Mouse (Mus musculus) limb, embryonic 14.5 days (tissue): ENCODE data around the gene Gmfg. TPM values are rescaled to one million over a fixed set of nuclear protein-coding genes. Genes with fewer than 3 reads are reported as not detected.
A peak's percentile ranks its signal among the peaks of the same experiment; 100 is the strongest.

Source experiments
- ATAC-seq: fragments of 200-750 bp; cut with Nextera tagmentation; 2 replicates; pipeline ENCODE4 v1.8.0; 2017; ENCODE audit warnings: low read depth, moderate number of reproducible peaks, moderate TSS enrichment; ENCODE audit not compliant: low FRiP score
- DNase-seq: peaks from one replicate; pipeline ENCODE4 v3.0.0-alpha.2; 2015; ENCODE audit warnings: low spot score
- H3K27ac ChIP-seq: fragments of 300-500 bp; sonication (generic); replicated peaks from 2 replicates; pipeline ENCODE4 v1.5.1; 2014; ENCODE audit warnings: low read depth, mild to moderate bottlenecking, low read length, moderate library complexity, mixed read lengths
- H3K27me3 ChIP-seq: fragments of 300-500 bp; sonication (generic); 2 replicates; pipeline ENCODE4 v1.6.1; 2014; ENCODE audit warnings: low read length, mixed read lengths; ENCODE audit not compliant: control insufficient read depth, insufficient read depth
- H3K36me3 ChIP-seq: fragments of 300-500 bp; sonication (generic); 2 replicates; pipeline ENCODE4 v1.6.1; 2014; ENCODE audit warnings: mild to moderate bottlenecking, low read length, moderate library complexity, mixed read lengths; ENCODE audit not compliant: control insufficient read depth, insufficient read depth
- H3K4me1 ChIP-seq: fragments of 300-500 bp; sonication (generic); 2 replicates; pipeline ENCODE4 v1.6.1; 2014; ENCODE audit warnings: antibody characterized with exemption, low read length, mixed read lengths; ENCODE audit not compliant: control insufficient read depth, insufficient read depth
- H3K4me2 ChIP-seq: fragments of 300-500 bp; sonication (generic); replicated peaks from 2 replicates; pipeline ENCODE4 v1.6.1; 2014; ENCODE audit warnings: low read depth, mild to moderate bottlenecking, low read length, moderate library complexity; ENCODE audit not compliant: severe bottlenecking
- H3K4me3 ChIP-seq: fragments of 300-500 bp; sonication (generic); replicated peaks from 2 replicates; pipeline ENCODE4 v1.5.1; 2014; ENCODE audit warnings: low read length
- H3K9ac ChIP-seq: fragments of 300-500 bp; sonication (generic); 2 replicates; pipeline ENCODE4 v1.6.1; 2014; ENCODE audit warnings: mild to moderate bottlenecking, low read depth, low read length, moderate library complexity; ENCODE audit not compliant: severe bottlenecking
- H3K9me3 ChIP-seq: fragments of 300-500 bp; sonication (generic); 2 replicates; pipeline ENCODE4 v1.6.1; 2016; ENCODE audit warnings: low read length; ENCODE audit not compliant: control insufficient read depth
- POLR2A ChIP-seq: fragments of 200-500 bp; IDR thresholded peaks from 2 replicates; pipeline ENCODE4 v1.8.0; 2012; ENCODE audit warnings: inconsistent platforms, mild to moderate bottlenecking, moderate library complexity, borderline replicate concordance; ENCODE audit not compliant: insufficient read depth, insufficient read length; ENCODE audit errors: extremely low read depth
- WGBS: fragments of 180-500 bp; shearing (Covaris S2); extraction: QIAGEN DNeasy Blood & Tissue Kit; methylation state at CpG from one replicate; pipeline ENCODE4 v1.1.7; 2014; 5-methylcytosine and 5-hydroxymethylcytosine counted together
- polyA plus RNA-seq, 2 experiments: library from polyadenylated mRNA; depleted of rRNA in 1 of 2; stranded (reverse) in 1 of 2; unstranded in 1 of 2; fragments of >200 nt; fragmentation: Nextera tagmentation in 1 of 2; extraction: Ambion mirVana in 1 of 2; gene quantifications; 2 replicates each; pipeline versions ENCODE4 v1.2.1 to v1.2.3; 2012 to 2014

The Gmfg gene
- polyA plus RNA-seq (2012; rRNA removed) (7.0 and 12.7 TPM in 2 replicates), polyA plus RNA-seq (2014; fragmentation: Nextera tagmentation; extraction: Ambion mirVana) (15.7 and 19.4 TPM in 2 replicates)

DNA sequence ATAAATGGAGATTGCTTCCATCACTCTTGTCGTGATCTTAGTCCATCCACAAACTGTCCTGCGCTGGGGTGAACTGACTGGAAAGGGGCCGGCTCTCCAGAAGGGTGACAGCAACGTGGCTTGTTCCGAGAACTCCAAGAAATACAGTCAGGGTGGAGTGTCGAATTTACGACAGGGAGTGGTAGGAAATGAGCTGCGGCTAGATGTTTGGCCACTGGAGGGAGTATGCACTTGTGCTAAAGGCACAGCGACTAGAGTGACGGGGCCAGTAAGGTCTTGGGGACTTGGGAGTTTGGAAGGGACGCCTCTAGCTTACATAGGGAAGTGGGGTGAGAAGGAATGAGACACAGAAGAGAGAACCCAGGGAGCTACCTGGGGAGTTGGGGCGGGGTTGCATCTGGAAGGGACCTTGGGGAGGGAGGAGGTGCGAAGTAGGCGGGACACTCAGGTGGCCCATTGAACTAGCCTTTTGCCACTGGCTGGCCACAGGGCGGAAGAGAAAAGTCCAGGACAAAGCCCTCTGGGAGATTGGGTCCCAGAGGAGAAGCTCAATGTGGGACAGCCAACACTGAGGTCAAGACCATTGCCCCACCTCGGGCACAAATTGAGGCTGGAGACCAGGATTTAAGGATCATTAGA is at the start of gene Gmfg:
Gene Gmfg (plus strand): TSS at position 516 of the 639 bp plus-strand sequence.
- ATAC-seq (peak; percentile 32), DNase-seq (peak; percentile 88)
- Histone ChIP-seq H3K4me1 (peaks cover 22% of the 10 kb centered on the region), H3K27ac (peak within 1 kb of the TSS; percentile 67; the same call in 1 of the 2 replicates), H3K4me3 (peak within 1 kb of the TSS; percentile 94), H3K36me3 (peaks cover 5% of the 10 kb centered on the region; the same call in 1 of the 2 replicates), H3K9me3 (no peaks in the 10 kb centered on the region), H3K4me2 (peak within 1 kb of the TSS; percentile 67), H3K27me3 (no peaks in the 10 kb centered on the region), H3K9ac (peak within 1 kb of the TSS; percentile 57)
- no peak for TF ChIP-seq POLR2A
- 2% methylated on average over 16 of the region's 16 CpGs for WGBS

DNA sequence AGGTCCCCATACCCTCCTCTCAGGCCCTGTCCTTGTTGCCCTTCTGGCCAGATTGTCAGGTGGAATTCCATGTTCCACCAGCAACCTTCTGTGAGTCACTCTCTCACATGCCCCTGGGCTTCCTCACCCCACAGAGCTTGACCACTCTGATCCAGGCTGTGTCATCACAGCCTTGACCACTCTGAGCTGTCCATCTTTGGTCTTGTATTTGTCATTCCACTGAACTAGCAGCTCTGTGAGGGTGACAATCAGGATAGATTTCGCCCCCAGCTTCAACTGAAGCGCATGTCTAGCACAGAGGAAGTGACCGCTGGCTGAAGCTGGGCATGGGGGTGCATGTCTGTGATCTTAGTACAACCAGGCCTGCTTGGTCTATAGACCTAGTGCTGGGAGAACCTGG is 46.9 kb upstream of the Gmfg start:
- Histone ChIP-seq H3K9me3 (no peaks in the 10 kb centered on the region), H3K36me3 (peaks cover 43% of the 10 kb centered on the region), H3K27ac (no peak overlapping the region), H3K9ac (no peak overlapping the region), H3K27me3 (no peaks in the 10 kb centered on the region), H3K4me1 (peaks cover 8% of the 10 kb centered on the region), H3K4me3 (no peak overlapping the region), H3K4me2 (no peak overlapping the region)
- ATAC-seq (no peak), DNase-seq (no peak)
- WGBS = 99% methylated on average over 3 of the region's 3 CpGs
- TF ChIP-seq POLR2A = no peak

DNA sequence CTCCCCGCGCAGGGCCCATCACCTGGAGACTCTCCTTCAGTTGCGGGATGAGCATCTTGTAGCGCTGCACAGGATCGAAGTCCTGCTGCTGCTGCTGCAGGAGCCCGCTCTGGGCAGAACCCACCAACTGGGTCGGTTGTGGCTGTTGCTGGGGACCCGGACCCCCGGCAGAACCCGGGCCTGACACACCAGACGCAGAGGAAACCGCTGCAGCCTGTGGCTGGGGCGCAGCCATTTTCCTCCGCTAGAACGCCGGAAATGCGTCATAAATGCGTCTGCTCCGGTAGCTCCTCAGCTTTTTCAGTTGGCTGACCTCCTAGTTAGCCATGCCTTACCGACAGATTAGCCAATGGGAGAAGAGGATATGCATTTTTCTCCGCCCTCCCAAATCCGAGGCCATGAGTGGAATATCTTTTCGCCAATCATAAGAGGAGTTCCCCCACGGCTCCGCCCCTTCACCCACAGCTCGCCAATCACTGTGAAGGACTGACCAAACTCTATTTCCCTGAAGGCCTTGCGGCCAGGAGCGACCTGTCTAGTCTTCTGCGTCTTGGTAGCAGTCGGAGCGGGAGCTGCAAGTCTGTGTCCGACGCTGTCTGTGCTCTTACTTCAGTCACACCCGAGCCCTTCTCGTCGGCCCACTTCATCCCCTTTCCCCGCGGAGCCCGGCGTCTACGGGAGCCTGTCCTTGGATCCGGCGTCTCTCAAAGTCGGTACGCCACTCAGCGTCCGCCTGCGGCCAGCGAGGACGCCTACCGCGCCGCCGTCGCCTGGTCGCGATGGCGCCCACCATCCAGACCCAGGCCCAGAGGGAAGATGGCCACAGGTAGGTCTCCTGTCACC is 44.6 kb upstream of the Gmfg start, which contains the start of the genes Med29 and Paf1:
Gene Med29 (minus strand): TSS at position 280 of the 843 bp plus-strand sequence.
Gene Paf1 (plus strand): TSS at position 523 of the 843 bp plus-strand sequence.
- Histone ChIP-seq H3K36me3 (peaks cover 61% of the 10 kb centered on the region), H3K9me3 (no peaks in the 10 kb centered on the region), H3K27me3 (no peaks in the 10 kb centered on the region), H3K4me1 (peaks cover 8% of the 10 kb centered on the region), H3K27ac (peak within 1 kb of the TSS; percentile 44), H3K4me2 (peak within 1 kb of the TSS; percentile 91), H3K9ac (peak within 1 kb of the TSS; percentile 80), H3K4me3 (peak within 1 kb of the TSS; percentile 91)
- under 1% methylated on average over 58 of the region's 58 CpGs for WGBS
- ATAC-seq = peak; percentile 98
- peak; percentile 99 for DNase-seq
- TF ChIP-seq POLR2A = peak; percentile 66; the same call in 1 of the 2 replicates

DNA sequence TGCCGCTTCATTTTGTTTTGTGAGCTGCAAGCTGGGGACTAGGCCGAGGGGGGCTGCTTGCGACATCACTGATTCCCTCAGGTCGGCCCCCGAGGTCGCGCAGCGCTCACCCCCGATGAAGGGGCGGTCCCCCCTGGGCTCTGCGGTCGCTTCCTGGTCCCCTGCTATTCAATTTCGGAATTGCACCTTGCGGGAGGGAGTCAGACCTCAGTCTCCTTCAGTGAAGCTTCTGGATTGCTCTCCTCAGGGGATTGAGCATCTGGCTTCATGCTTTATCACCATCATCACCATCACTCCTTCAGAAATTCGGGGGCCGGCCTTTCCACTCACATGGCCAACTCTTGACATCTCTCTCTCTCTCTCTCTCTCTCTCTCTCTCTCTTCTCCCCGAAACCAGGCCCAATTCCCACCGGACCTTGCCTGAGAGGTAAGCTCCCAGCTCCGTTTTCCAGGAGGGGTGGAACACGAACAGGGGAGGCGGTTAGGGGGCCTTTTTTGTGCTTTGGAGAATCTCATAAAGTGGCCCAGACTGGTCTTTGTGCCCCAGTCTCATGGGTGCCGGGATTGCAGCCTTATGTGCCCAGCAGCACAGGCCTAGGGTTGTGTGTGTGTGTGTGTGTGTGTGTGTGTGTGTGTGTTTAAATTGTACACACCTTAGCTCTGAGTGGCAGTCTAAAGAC is 43.8 kb upstream of the Gmfg start:
- Histone ChIP-seq H3K27me3 (no peaks in the 10 kb centered on the region), H3K27ac (peak overlapping the region; percentile 44), H3K4me3 (peak overlapping the region; percentile 91), H3K4me1 (peaks cover 8% of the 10 kb centered on the region), H3K4me2 (peak overlapping the region; percentile 91), H3K9me3 (no peaks in the 10 kb centered on the region), H3K9ac (peak overlapping the region; percentile 80), H3K36me3 (peaks cover 61% of the 10 kb centered on the region)
- DNase-seq (no peak), ATAC-seq (no peak)
- WGBS = 5% methylated on average over 19 of the region's 22 CpGs
- no peak for TF ChIP-seq POLR2A

DNA sequence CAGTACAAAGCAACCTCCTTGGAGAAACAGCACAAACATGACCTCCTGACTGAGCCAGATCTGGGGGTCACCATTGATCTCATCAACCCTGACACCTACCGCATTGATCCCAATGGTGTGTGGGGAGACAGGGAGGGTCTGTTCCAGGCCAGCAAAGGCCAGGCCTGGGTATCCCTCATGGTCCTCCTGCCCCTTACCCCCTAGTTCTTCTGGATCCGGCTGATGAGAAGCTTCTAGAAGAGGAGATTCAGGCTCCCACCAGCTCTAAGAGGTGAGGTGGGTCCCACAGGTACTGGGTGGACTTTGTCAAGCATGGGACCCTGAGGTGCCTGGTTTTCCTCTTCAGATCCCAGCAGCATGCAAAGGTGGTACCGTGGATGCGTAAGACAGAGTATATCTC is 41.8 kb upstream of the Gmfg start:
- no peak overlapping the region for H3K4me3 ChIP-seq
- no peak overlapping the region for H3K4me2 ChIP-seq
- H3K9me3 ChIP-seq = no peaks in the 10 kb centered on the region
- ATAC-seq (no peak), DNase-seq (no peak)
- peaks cover 62% of the 10 kb centered on the region for H3K36me3 ChIP-seq
- peaks cover 8% of the 10 kb centered on the region for H3K4me1 ChIP-seq
- H3K27ac ChIP-seq = no peak overlapping the region
- no peak for TF ChIP-seq POLR2A
- no peak overlapping the region for H3K9ac ChIP-seq
- H3K27me3 ChIP-seq = no peaks in the 10 kb centered on the region
- WGBS = 91% methylated on average over 4 of the region's 4 CpGs
